In genomic region chr5:34167857-34168256, GRCm38 (mm10) we compare ENCODE assay signal across 12 mouse cellular contexts. TPM values are rescaled to one million over a fixed set of nuclear protein-coding genes. Genes with fewer than 3 reads are reported as not detected.
A peak's percentile ranks its signal among the peaks of the same experiment; 100 is the strongest.
DNase-seq lines count a peak whose midpoint lies in the region; ATAC-seq lines count a peak whose summit lies in the region.
"Had no signal": no experiment of that assay in that cellular context is flagged by ENCODE, and none has a peak within 500 bp of the region (broad histone marks: within the 10 kb centered on the region; RNA-seq: fewer than 3 reads in every experiment).

No protein-coding gene starts in this region.

- intact Hi-C loops in heart, postnatal 25 days (cut with DNase I) = no loop called here

- ATAC-seq in heart, embryonic 13.5 days (ENCODE audit: extremely low read depth, insufficient number of reproducible peaks, low FRiP score, low TSS enrichment) = no peak
- ATAC-seq in megakaryocyte, adult 5-6 weeks (ENCODE audit: poor library complexity, severe bottlenecking) = no peak
- ATAC-seq in forebrain, embryonic 15.5 days (replicated peaks) = no peak
- ATAC-seq in neural tube, embryonic 15.5 days (ENCODE audit: low FRiP score) = no peak
- no peak for ATAC-seq in frontal cortex, adult (ENCODE audit: low TSS enrichment)

- WGBS in heart, embryonic 13.5 days = 82% methylated on average over 4 of the region's 4 CpGs
- 85% methylated on average over 4 of the region's 4 CpGs for WGBS in forebrain, embryonic 15.5 days
- WGBS in neural tube, embryonic 15.5 days = 84% methylated on average over 4 of the region's 4 CpGs

- peaks cover 38% of the 10 kb centered on the region for H3K4me1 ChIP-seq in heart, embryonic 13.5 days
- H3K4me1 ChIP-seq in megakaryocyte, embryonic 14.5 days = peaks cover 49% of the 10 kb centered on the region
- peaks cover 35% of the 10 kb centered on the region for H3K4me1 ChIP-seq in forebrain, embryonic 15.5 days
- H3K4me1 ChIP-seq in neural tube, embryonic 15.5 days = peaks cover 20% of the 10 kb centered on the region

- H3K9me3 ChIP-seq in heart, embryonic 13.5 days = no peaks in the 10 kb centered on the region
- no peaks in the 10 kb centered on the region for H3K9me3 ChIP-seq in megakaryocyte, embryonic 14.5 days
- no peaks in the 10 kb centered on the region for H3K9me3 ChIP-seq in forebrain, embryonic 15.5 days
- no peaks in the 10 kb centered on the region for H3K9me3 ChIP-seq in neural tube, embryonic 15.5 days (replicated peaks)
- H3K9me3 ChIP-seq: limb, embryonic 15.5 days had no signal

- H3K27me3 ChIP-seq in heart, embryonic 13.5 days (replicated peaks) = no peaks in the 10 kb centered on the region
- H3K27me3 ChIP-seq in megakaryocyte, embryonic 14.5 days (replicated peaks) = no peaks in the 10 kb centered on the region
- H3K27me3 ChIP-seq in forebrain, embryonic 15.5 days = no peaks in the 10 kb centered on the region
- H3K27me3 ChIP-seq in neural tube, embryonic 15.5 days (replicated peaks) = no peaks in the 10 kb centered on the region
- H3K27me3 ChIP-seq: limb, embryonic 15.5 days had no signal

- no peak overlapping the region for H3K27ac ChIP-seq in heart, embryonic 13.5 days (replicated peaks)
- no peak overlapping the region for H3K27ac ChIP-seq in forebrain, embryonic 15.5 days (replicated peaks)
- no peak overlapping the region for H3K27ac ChIP-seq in neural tube, embryonic 15.5 days (replicated peaks)
- H3K27ac ChIP-seq: limb, embryonic 15.5 days had no signal

- H3K9ac ChIP-seq in heart, embryonic 13.5 days = no peak overlapping the region
- H3K9ac ChIP-seq in forebrain, embryonic 15.5 days (replicated peaks) = no peak overlapping the region
- no peak overlapping the region for H3K9ac ChIP-seq in neural tube, embryonic 15.5 days (replicated peaks)
- H3K9ac ChIP-seq: limb, embryonic 15.5 days had no signal

- peaks cover 15% of the 10 kb centered on the region for H3K36me3 ChIP-seq in heart, embryonic 13.5 days
- peaks cover 28% of the 10 kb centered on the region for H3K36me3 ChIP-seq in megakaryocyte, embryonic 14.5 days (replicated peaks; ENCODE audit: low read length)
- H3K36me3 ChIP-seq in forebrain, embryonic 15.5 days = peaks cover 6% of the 10 kb centered on the region; the same call in 1 of the 2 replicates
- peaks cover 7% of the 10 kb centered on the region; the same call in 1 of the 2 replicates for H3K36me3 ChIP-seq in neural tube, embryonic 15.5 days

- 0 out of 2 replicates have a peak overlapping the region, but pooled peaks have one; percentile 13 for H3K4me3 ChIP-seq in heart, embryonic 13.5 days
- H3K4me3 ChIP-seq in megakaryocyte, embryonic 14.5 days (replicated peaks) = peak overlapping the region; percentile 95
- H3K4me3 ChIP-seq in forebrain, embryonic 15.5 days = 0 out of 2 replicates have a peak overlapping the region, but pooled peaks have one; percentile 4
- no peak overlapping the region for H3K4me3 ChIP-seq in neural tube, embryonic 15.5 days (replicated peaks)

- H3K4me2 ChIP-seq in heart, embryonic 13.5 days = peak overlapping the region; percentile 78
- no peak overlapping the region for H3K4me2 ChIP-seq in forebrain, embryonic 15.5 days (replicated peaks)
- peak overlapping the region; percentile 23; the same call in 1 of the 2 replicates for H3K4me2 ChIP-seq in neural tube, embryonic 15.5 days

- DNase-seq in heart, postnatal 25 days (ENCODE audit: low spot score) = no peak
- no peak for DNase-seq in layer of hippocampus, adult 9-10 months (ENCODE audit: low spot score)
- DNase-seq: adrenal gland, adult 2 months; cerebellum, adult 8-10 months; kidney, adult 18-20 months had no signal

RNA-seq across cellular contexts. Expression of gene Poln, which starts 1.4 kb away (rescaled TPM):
- 0.24 and 0.47 TPM in 2 replicates for polyA plus RNA-seq in heart, embryonic 13.5 days (2015; fragmentation: Nextera tagmentation; extraction: Ambion mirVana)
- 1 to 10 TPM; 3.3 to 3.4 TPM for total RNA-seq in heart, postnatal 25 days (2021)
- 0.21 TPM in 1 of 2 replicates, not detected in the other for polyA plus RNA-seq in megakaryocyte, embryonic 14.5 days (2012; ENCODE audit: insufficient read depth, low replicate concordance)
- total RNA-seq in megakaryocyte, adult 5-6 weeks (2015) = 1.7 and 3.9 TPM in 2 replicates
- 1.2 and 2.7 TPM in 2 replicates for total RNA-seq in megakaryocyte, adult 5-6 weeks (2017)
- 0.19 and 0.34 TPM in 2 replicates for polyA plus RNA-seq in forebrain, embryonic 15.5 days (2015; fragmentation: Nextera tagmentation; extraction: Ambion mirVana)
- 0.31 and 0.52 TPM in 2 replicates for polyA plus RNA-seq in neural tube, embryonic 15.5 days (2015; fragmentation: Nextera tagmentation; extraction: Ambion mirVana)

RNA-seq across cellular contexts. Expression of gene Haus3, which starts 1.5 kb away (rescaled TPM):
- 20.8 and 25.4 TPM in 2 replicates for polyA plus RNA-seq in heart, embryonic 13.5 days (2015; fragmentation: Nextera tagmentation; extraction: Ambion mirVana)
- 1 to 10 TPM; 3.4 to 3.9 TPM for total RNA-seq in heart, postnatal 25 days (2021)
- polyA plus RNA-seq in megakaryocyte, embryonic 14.5 days (2012; ENCODE audit: insufficient read depth, low replicate concordance) = 1.6 TPM in 1 of 2 replicates, not detected in the other
- total RNA-seq in megakaryocyte, adult 5-6 weeks (2015) = 33.6 and 41.4 TPM in 2 replicates
- 44.8 and 53.7 TPM in 2 replicates for total RNA-seq in megakaryocyte, adult 5-6 weeks (2017)
- 19.1 and 20.9 TPM in 2 replicates for polyA plus RNA-seq in forebrain, embryonic 15.5 days (2015; fragmentation: Nextera tagmentation; extraction: Ambion mirVana)
- polyA plus RNA-seq in neural tube, embryonic 15.5 days (2015; fragmentation: Nextera tagmentation; extraction: Ambion mirVana) = 13.1 and 19.2 TPM in 2 replicates

RNA-seq across cellular contexts. Expression of gene Mxd4, which starts 19.7 kb away (rescaled TPM):
- polyA plus RNA-seq in heart, embryonic 13.5 days (2015; fragmentation: Nextera tagmentation; extraction: Ambion mirVana) = 23.1 and 23.6 TPM in 2 replicates
- 10 to 100 TPM; 72.6 to 89.1 TPM for total RNA-seq in heart, postnatal 25 days (2021)
- 12.3 and 31.0 TPM in 2 replicates for polyA plus RNA-seq in megakaryocyte, embryonic 14.5 days (2012; ENCODE audit: insufficient read depth, low replicate concordance)
- 16.2 and 17.6 TPM in 2 replicates for total RNA-seq in megakaryocyte, adult 5-6 weeks (2015)
- 19.8 and 21.6 TPM in 2 replicates for total RNA-seq in megakaryocyte, adult 5-6 weeks (2017)
- 40.5 and 44.5 TPM in 2 replicates for polyA plus RNA-seq in forebrain, embryonic 15.5 days (2015; fragmentation: Nextera tagmentation; extraction: Ambion mirVana)
- 25.7 and 29.7 TPM in 2 replicates for polyA plus RNA-seq in neural tube, embryonic 15.5 days (2015; fragmentation: Nextera tagmentation; extraction: Ambion mirVana)
